Mouse (Mus musculus): ENCODE measurements around the gene Nav2.

DNA sequence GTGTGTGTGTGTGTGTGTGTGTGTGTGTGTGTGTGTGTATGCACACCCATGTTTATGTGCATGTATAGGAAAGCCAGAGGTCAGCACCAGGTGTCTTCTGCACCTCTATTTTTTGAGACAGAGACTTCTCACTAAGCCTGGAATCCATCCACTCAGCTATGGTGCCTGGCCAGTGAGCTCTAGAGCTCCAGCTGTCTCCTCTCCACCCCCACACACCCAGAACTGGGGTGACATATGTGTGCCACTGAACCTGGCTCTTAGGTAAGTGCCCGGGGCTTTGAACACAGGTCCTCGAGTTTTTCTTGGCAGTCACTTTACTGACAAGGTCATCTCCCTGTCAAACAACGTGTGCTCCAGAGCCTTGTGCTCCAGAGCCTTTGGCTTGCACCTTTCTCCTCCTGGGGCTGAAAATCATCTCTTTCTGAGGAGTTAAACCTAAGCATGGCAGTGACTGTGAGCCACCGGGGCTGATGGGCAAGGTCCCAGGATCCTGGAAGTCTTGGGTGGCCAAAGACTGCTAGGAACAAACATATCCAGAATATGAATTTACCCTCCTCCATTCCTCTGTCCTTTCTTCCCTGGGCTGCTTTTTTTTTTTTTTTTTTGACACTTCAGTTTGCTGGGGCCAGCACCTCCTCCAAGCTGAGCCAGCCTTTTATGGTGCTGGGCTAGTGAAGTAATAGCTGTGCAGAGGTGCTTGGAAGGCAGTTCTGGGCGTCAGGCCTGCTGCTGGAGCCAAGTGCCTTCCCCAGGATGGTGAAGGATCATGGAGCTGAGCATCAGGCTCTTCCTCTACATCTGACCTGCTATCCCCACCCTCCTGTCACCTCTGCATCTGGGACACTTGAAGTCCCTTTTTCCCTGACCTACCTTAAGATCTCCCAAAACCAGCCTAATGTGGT lies 298.5 kb downstream of the Nav2 start:
- no peak for TF ChIP-seq CTCF (IDR thresholded peaks at IDR 0.05)
- TF ChIP-seq EP300 (IDR thresholded peaks at IDR 0.05; ENCODE audit: insufficient read depth, low read depth, low read length): 0 out of 2 replicates have a peak, but pooled peaks have one; percentile 3

All from heart, adult 2 months (tissue).